Mouse (Mus musculus) forebrain, embryonic 14.5 days (tissue): ENCODE measurements around the gene Slit2. TPM values are rescaled to one million over a fixed set of nuclear protein-coding genes. Genes with fewer than 3 reads are reported as not detected.

Experiments used
- ATAC-seq: fragments of 200-750 bp; cut with Nextera tagmentation; 2 replicates; pipeline ENCODE4 v1.8.0; 2017; ENCODE audit warnings: mild to moderate bottlenecking, moderate library complexity
- DNase-seq: peaks from one replicate; pipeline ENCODE4 v3.0.0-alpha.2; 2015; ENCODE audit warnings: low spot score
- H3K27ac ChIP-seq: fragments of 300-500 bp; sonication (generic); 2 replicates; pipeline ENCODE4 v1.5.1; 2014; ENCODE audit warnings: low read depth, mild to moderate bottlenecking, control low read depth, low read length, moderate library complexity
- H3K27me3 ChIP-seq: fragments of 300-500 bp; sonication (generic); replicated peaks from 2 replicates; pipeline ENCODE4 v1.6.1; 2014; ENCODE audit warnings: low read length, control low read depth, mixed read lengths; ENCODE audit not compliant: control insufficient read depth, insufficient read depth
- H3K36me3 ChIP-seq: fragments of 300-500 bp; sonication (generic); 2 replicates; pipeline ENCODE4 v1.6.1; 2014; ENCODE audit warnings: low read length, control low read depth; ENCODE audit not compliant: control insufficient read depth, insufficient read depth
- H3K4me1 ChIP-seq: fragments of 300-500 bp; sonication (generic); 2 replicates; pipeline ENCODE4 v1.6.1; 2014; ENCODE audit warnings: antibody characterized with exemption, low read length, control low read depth; ENCODE audit not compliant: control insufficient read depth, insufficient read depth
- H3K4me2 ChIP-seq: fragments of 300-500 bp; sonication (generic); 2 replicates; pipeline ENCODE4 v1.6.1; 2014; ENCODE audit warnings: mild to moderate bottlenecking, control low read depth, low read length
- H3K4me3 ChIP-seq: fragments of 300-500 bp; sonication (generic); 2 replicates; pipeline ENCODE4 v1.5.1; 2014; ENCODE audit warnings: low read depth, low read length, control low read depth
- H3K9ac ChIP-seq: fragments of 300-500 bp; sonication (generic); 2 replicates; pipeline ENCODE4 v1.6.1; 2014; ENCODE audit warnings: mild to moderate bottlenecking, low read length, control low read depth, moderate library complexity
- H3K9me3 ChIP-seq: fragments of 300-500 bp; sonication (generic); replicated peaks from 2 replicates; pipeline ENCODE4 v1.6.1; 2016; ENCODE audit warnings: low read length, control low read depth, mixed read lengths; ENCODE audit not compliant: control insufficient read depth
- WGBS: fragments of 180-500 bp; shearing (Covaris S2); extraction: QIAGEN DNeasy Blood & Tissue Kit; methylation state at CpG from one replicate; pipeline ENCODE4 v1.1.7; 2014; 5-methylcytosine and 5-hydroxymethylcytosine counted together
- polyA plus RNA-seq: library from polyadenylated mRNA; unstranded; fragments of >200 nt; fragmentation: Nextera tagmentation; extraction: Ambion mirVana; gene quantifications from 2 replicates; pipeline ENCODE4 v1.2.1, GENCODE M21; 2014

Slit2 gene
- polyA plus RNA-seq, 1 experiment from 2014 or later: 10.0 TPM

DNA sequence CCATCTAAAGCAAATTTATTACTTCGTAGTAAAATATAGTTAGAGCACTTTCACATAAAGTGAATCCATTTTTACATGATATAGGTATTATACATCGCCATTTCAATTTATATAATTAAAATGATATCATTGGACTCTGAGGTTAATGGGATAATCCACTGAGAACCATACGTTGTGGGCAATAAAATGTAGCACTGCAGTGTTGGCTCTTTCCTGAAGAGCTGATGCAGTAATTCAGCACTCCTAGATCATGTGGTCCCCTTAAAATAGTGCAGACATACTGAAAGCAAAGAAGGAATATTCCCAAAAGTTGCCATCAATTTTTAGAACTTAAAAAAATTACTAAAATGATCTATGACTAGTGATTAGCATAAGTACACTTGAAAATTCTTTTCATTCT lies 177.9 kb downstream of the Slit2 start:
- Histone ChIP-seq H3K4me3 (no peak overlapping the region), H3K9me3 (no peaks in the 10 kb centered on the region), H3K27ac (no peak overlapping the region), H3K4me2 (no peak overlapping the region), H3K36me3 (no peaks in the 10 kb centered on the region), H3K27me3 (no peaks in the 10 kb centered on the region), H3K9ac (no peak overlapping the region), H3K4me1 (no peaks in the 10 kb centered on the region)
- DNase-seq (no peak), ATAC-seq (no peak)
- 86% methylated on average over 3 of the region's 3 CpGs for WGBS

DNA sequence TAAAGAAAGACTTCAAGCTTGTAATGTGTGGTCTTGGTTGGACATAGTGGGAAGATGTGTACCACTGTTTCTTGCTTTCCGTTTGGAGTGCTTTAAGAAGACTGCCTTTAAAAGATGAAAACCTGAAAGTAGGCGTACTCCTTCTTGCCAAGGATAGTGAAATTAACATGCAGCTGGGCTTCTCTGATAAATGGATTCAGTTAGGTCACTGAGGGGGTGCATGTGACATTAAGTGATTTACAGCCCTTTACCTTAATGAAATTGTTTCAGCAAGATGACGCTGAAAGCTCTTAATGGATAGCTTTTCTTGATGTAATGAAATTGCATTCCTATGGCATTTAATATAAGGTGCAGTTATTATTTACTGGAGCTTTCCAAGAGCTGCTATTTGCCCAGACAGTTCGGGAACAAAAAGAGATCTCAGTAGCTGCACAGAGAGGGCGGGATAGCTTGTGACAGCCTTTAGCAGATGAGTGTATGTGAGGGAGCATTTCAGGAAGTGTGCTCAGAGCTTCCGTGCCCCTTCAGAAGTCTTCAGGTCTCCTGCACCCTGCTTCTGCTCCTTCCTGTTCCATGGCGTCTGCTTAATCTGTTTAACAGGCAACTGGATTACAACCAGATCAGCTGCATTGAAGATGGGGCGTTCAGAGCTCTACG lies 198.8 kb downstream of the Slit2 start:
- ATAC-seq (no peak), DNase-seq (no peak)
- no peak overlapping the region for H3K4me2 ChIP-seq
- no peaks in the 10 kb centered on the region for H3K36me3 ChIP-seq
- H3K27me3 ChIP-seq: no peaks in the 10 kb centered on the region
- no peak overlapping the region for H3K4me3 ChIP-seq
- WGBS: 67% methylated on average over 9 of the region's 9 CpGs
- no peak overlapping the region for H3K9ac ChIP-seq
- no peak overlapping the region for H3K27ac ChIP-seq
- no peaks in the 10 kb centered on the region for H3K9me3 ChIP-seq
- no peaks in the 10 kb centered on the region for H3K4me1 ChIP-seq

DNA sequence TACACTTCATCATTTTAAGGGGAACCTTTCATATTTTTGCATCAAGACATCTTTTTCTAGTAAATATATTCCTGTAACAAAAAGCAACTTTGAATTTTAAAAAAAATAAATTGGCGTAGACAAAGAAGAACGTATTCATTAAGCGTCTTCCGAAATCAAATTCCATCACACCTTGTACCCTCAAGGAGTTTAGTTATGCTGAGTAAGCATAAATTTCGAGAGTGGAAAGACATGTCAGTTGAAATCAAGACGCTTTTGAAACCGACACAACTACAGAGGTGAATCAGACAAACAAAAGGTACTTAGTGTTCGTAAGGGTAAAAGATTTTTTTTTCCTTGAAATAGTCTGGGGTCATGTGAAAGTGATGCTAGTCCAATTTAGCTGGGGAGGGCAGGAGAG lies 201.4 kb downstream of the Slit2 start:
- H3K27ac ChIP-seq: no peak overlapping the region
- no peak overlapping the region for H3K9ac ChIP-seq
- no peak for ATAC-seq
- H3K9me3 ChIP-seq: no peaks in the 10 kb centered on the region
- H3K27me3 ChIP-seq: no peaks in the 10 kb centered on the region
- 92% methylated on average over 8 of the region's 8 CpGs for WGBS
- DNase-seq: no peak
- no peaks in the 10 kb centered on the region for H3K36me3 ChIP-seq
- H3K4me2 ChIP-seq: no peak overlapping the region
- no peak overlapping the region for H3K4me3 ChIP-seq
- no peaks in the 10 kb centered on the region for H3K4me1 ChIP-seq

- peak; percentile 32 for DNase-seq
- peak; percentile 40; the same call in 1 of the 2 replicates for ATAC-seq
- WGBS: 81% methylated on average over 4 of the region's 4 CpGs
Measured at GRCm38 (mm10) chr5:48187819-48188218, 204.9 kb downstream of the Slit2 start.

GRCm38 (mm10) chr5:48199380-48199779 lies 216.4 kb downstream of the Slit2 start:
- no peaks in the 10 kb centered on the region for H3K9me3 ChIP-seq
- no peak for DNase-seq
- no peak overlapping the region for H3K27ac ChIP-seq
- no peak overlapping the region for H3K4me2 ChIP-seq
- no peak for ATAC-seq
- H3K4me1 ChIP-seq: no peaks in the 10 kb centered on the region
- no peaks in the 10 kb centered on the region for H3K36me3 ChIP-seq
- no peak overlapping the region for H3K9ac ChIP-seq
- no peaks in the 10 kb centered on the region for H3K27me3 ChIP-seq
- no peak overlapping the region for H3K4me3 ChIP-seq

More at GRCm38 (mm10) chr5:48187819-48188218, 204.9 kb downstream of the Slit2 start:
- H3K9ac ChIP-seq: no peak overlapping the region
- no peaks in the 10 kb centered on the region for H3K9me3 ChIP-seq
- H3K4me1 ChIP-seq: no peaks in the 10 kb centered on the region
- H3K36me3 ChIP-seq: no peaks in the 10 kb centered on the region
- H3K27me3 ChIP-seq: no peaks in the 10 kb centered on the region
- H3K4me2 ChIP-seq: no peak overlapping the region
- H3K27ac ChIP-seq: no peak overlapping the region
- no peak overlapping the region for H3K4me3 ChIP-seq

DNA sequence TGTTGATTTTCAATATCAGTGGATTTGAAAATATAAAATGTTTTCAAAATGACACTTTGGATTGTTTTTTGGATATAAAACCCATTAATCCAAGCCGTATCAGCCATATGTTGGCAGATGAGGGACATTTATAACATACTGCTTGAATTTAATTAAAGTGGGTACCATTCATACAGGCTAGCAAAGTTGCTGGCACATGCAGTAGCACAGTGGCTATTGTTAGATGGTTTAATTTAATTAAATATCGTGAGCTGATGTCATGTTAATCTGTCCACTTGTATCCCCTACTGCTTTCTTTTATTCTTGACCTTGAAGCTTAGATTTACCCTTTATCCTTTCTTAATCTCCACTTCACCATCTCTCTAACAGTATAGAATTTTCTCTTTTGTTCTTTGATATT lies 232.3 kb downstream of the Slit2 start:
- DNase-seq (no peak), ATAC-seq (peak; percentile 51)
- WGBS: 29% methylated on average over 2 of the region's 2 CpGs

GRCm38 (mm10) chr5:48219624-48220155 lies 236.8 kb downstream of the Slit2 start:
- H3K36me3 ChIP-seq: 0 out of 2 replicates have a peak, but pooled peaks cover 2% of the 10 kb centered on the region
- 60% methylated on average over 10 of the region's 10 CpGs for WGBS
- no peaks in the 10 kb centered on the region for H3K27me3 ChIP-seq
- H3K27ac ChIP-seq: no peak overlapping the region
- no peak overlapping the region for H3K4me3 ChIP-seq
- no peak overlapping the region for H3K4me2 ChIP-seq
- no peak overlapping the region for H3K9ac ChIP-seq
- ATAC-seq (0 out of 2 replicates have a peak, but pooled peaks have one; percentile 29), DNase-seq (no peak)
- H3K4me1 ChIP-seq: no peaks in the 10 kb centered on the region
- H3K9me3 ChIP-seq: no peaks in the 10 kb centered on the region

More for the DNA sequence above, 232.3 kb downstream of the Slit2 start:
- H3K9me3 ChIP-seq: no peaks in the 10 kb centered on the region
- 0 out of 2 replicates have a peak, but pooled peaks cover 5% of the 10 kb centered on the region for H3K36me3 ChIP-seq
- no peak overlapping the region for H3K4me2 ChIP-seq
- no peaks in the 10 kb centered on the region for H3K27me3 ChIP-seq
- H3K4me3 ChIP-seq: no peak overlapping the region
- H3K27ac ChIP-seq: no peak overlapping the region
- H3K4me1 ChIP-seq: no peaks in the 10 kb centered on the region
- no peak overlapping the region for H3K9ac ChIP-seq

GRCm38 (mm10) chr5:48225500-48225899 lies 242.6 kb downstream of the Slit2 start:
- H3K9ac ChIP-seq: no peak overlapping the region
- H3K4me3 ChIP-seq: no peak overlapping the region
- no peaks in the 10 kb centered on the region for H3K36me3 ChIP-seq
- ATAC-seq: peak; percentile 63; the same call in 1 of the 2 replicates
- DNase-seq: no peak
- H3K27me3 ChIP-seq: no peaks in the 10 kb centered on the region
- H3K9me3 ChIP-seq: no peaks in the 10 kb centered on the region
- H3K4me2 ChIP-seq: no peak overlapping the region
- H3K27ac ChIP-seq: no peak overlapping the region
- WGBS: 57% methylated on average over 2 of the region's 2 CpGs
- H3K4me1 ChIP-seq: no peaks in the 10 kb centered on the region

GRCm38 (mm10) chr5:48230430-48231080 lies 247.6 kb downstream of the Slit2 start:
- 83% methylated on average over 6 of the region's 6 CpGs for WGBS
- DNase-seq: no peak
- no peak overlapping the region for H3K4me2 ChIP-seq
- no peak overlapping the region for H3K27ac ChIP-seq
- H3K36me3 ChIP-seq: 0 out of 2 replicates have a peak, but pooled peaks cover 8% of the 10 kb centered on the region
- H3K9me3 ChIP-seq: no peaks in the 10 kb centered on the region
- H3K9ac ChIP-seq: no peak overlapping the region
- ATAC-seq: no peak
- H3K4me1 ChIP-seq: no peaks in the 10 kb centered on the region
- H3K27me3 ChIP-seq: no peaks in the 10 kb centered on the region
- no peak overlapping the region for H3K4me3 ChIP-seq
